8 mouse cellular contexts compared by ENCODE assay signal in the genomic region with DNA sequence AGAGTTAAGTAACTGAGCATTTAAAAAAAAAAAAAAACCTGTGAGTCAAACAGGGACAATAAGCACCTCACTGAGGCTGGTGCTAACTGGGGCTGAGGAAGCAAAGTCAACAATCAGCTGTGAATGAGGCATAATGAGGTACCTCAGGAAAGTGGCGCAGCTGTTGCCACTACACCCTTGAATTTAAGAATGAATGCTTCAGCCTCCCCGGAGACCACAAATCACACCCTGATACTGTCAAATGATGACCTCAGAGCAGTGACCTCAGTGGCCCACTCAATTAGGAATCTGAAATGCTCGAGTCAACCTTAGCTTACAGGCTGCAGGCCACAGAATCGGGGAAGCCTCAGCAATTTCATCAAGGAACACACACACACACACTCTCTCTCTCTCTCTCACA. TPM values are rescaled to one million over a fixed set of nuclear protein-coding genes. Genes with fewer than 3 reads are reported as not detected.
DNase-seq lines count a peak whose midpoint lies in the region; ATAC-seq lines count a peak whose summit lies in the region.

No protein-coding gene starts in this region.

- no peak for ATAC-seq in forebrain, embryonic 16.5 days
- ATAC-seq in midbrain, embryonic 11.5 days (ENCODE audit: low FRiP score): peak; percentile 31
- no peak for ATAC-seq in megakaryocyte progenitor cell, adult 5-6 weeks (replicated peaks; ENCODE audit: poor library complexity)

- peak; percentile 34 for DNase-seq in thymus, postnatal 0 days (ENCODE audit: low spot score)
- DNase-seq in thymus, adult 18-20 months: no peak
- peak; percentile 25 for DNase-seq in kidney, adult 11 months
- DNase-seq in midbrain, embryonic 11.5 days (ENCODE audit: low spot score, missing footprints): peak; percentile 94
- DNase-seq in ovary, adult 18-20 months (ENCODE audit: low spot score): no peak
- no peak for DNase-seq in ovary, postnatal 14 days (ENCODE audit: low spot score)

- H3K36me3 ChIP-seq in forebrain, embryonic 16.5 days (ENCODE audit: control insufficient read depth, insufficient read depth): peaks cover 13% of the 10 kb centered on the region
- H3K36me3 ChIP-seq in midbrain, embryonic 11.5 days (ENCODE audit: control insufficient read depth, insufficient read depth, low read length): peaks cover 8% of the 10 kb centered on the region

- H3K27me3 ChIP-seq in forebrain, embryonic 16.5 days (replicated peaks; ENCODE audit: control insufficient read depth, insufficient read depth, low read length): no peaks in the 10 kb centered on the region
- no peaks in the 10 kb centered on the region for H3K27me3 ChIP-seq in midbrain, embryonic 11.5 days (ENCODE audit: control insufficient read depth, insufficient read depth, low read length)

- peak overlapping the region; percentile 35; the same call in 1 of the 2 replicates for H3K27ac ChIP-seq in forebrain, embryonic 16.5 days (ENCODE audit: low read length)
- H3K27ac ChIP-seq in midbrain, embryonic 11.5 days (ENCODE audit: low read depth, low read length): peak overlapping the region; percentile 35; the same call in 1 of the 2 replicates

- H3K4me2 ChIP-seq in forebrain, embryonic 16.5 days (ENCODE audit: low read length): peak overlapping the region; percentile 71
- H3K4me2 ChIP-seq in midbrain, embryonic 11.5 days: peak overlapping the region; percentile 67

- H3K9me3 ChIP-seq in forebrain, embryonic 16.5 days (ENCODE audit: control insufficient read depth, low read length): no peaks in the 10 kb centered on the region
- no peaks in the 10 kb centered on the region for H3K9me3 ChIP-seq in midbrain, embryonic 11.5 days (ENCODE audit: control insufficient read depth, low read length)

- H3K9ac ChIP-seq in forebrain, embryonic 16.5 days (replicated peaks; ENCODE audit: low read depth, low read length): peak overlapping the region; percentile 46; the same call in 1 of the 2 replicates
- H3K9ac ChIP-seq in midbrain, embryonic 11.5 days (ENCODE audit: low read length): peak overlapping the region; percentile 36

- H3K4me3 ChIP-seq in forebrain, embryonic 16.5 days (replicated peaks; ENCODE audit: low read length): peak overlapping the region; percentile 85
- peak overlapping the region; percentile 16; the same call in 1 of the 2 replicates for H3K4me3 ChIP-seq in midbrain, embryonic 11.5 days (ENCODE audit: low read depth, low read length)

- 4% methylated on average over 4 of the region's 4 CpGs for WGBS in forebrain, embryonic 16.5 days
- WGBS in midbrain, embryonic 11.5 days: 19% methylated on average over 4 of the region's 4 CpGs

- H3K4me1 ChIP-seq in forebrain, embryonic 16.5 days (replicated peaks; ENCODE audit: control insufficient read depth, insufficient read depth, low read length): peaks cover 28% of the 10 kb centered on the region
- H3K4me1 ChIP-seq in midbrain, embryonic 11.5 days (ENCODE audit: control insufficient read depth, insufficient read depth, low read length): peaks cover 24% of the 10 kb centered on the region

RNA-seq across cellular contexts. Expression of a gene that starts 5.0 kb away (rescaled TPM):
- polyA plus RNA-seq in thymus, postnatal 0 days (2015; fragmentation: Nextera tagmentation; extraction: Ambion mirVana): 29.8 and 31.2 TPM in 2 replicates
- 107 and 112 TPM in 2 replicates for polyA plus RNA-seq in forebrain, embryonic 16.5 days (2015; fragmentation: Nextera tagmentation; extraction: Ambion mirVana)
- 63.7 and 70.8 TPM in 2 replicates for polyA plus RNA-seq in midbrain, embryonic 11.5 days (2014; fragmentation: Nextera tagmentation; extraction: Ambion mirVana)
- 3.2 and 7.5 TPM in 2 replicates for total RNA-seq in megakaryocyte progenitor cell, adult 5-6 weeks (2015)
- 4.1 and 8.0 TPM in 2 replicates for total RNA-seq in megakaryocyte progenitor cell, adult 5-6 weeks (2017)

Comparison
In these comparisons a context has a peak if more than half of its experiments do, and no peak if none do; other contexts are left out.
1. DNase-seq: peak in thymus, postnatal 0 days (single experiment), kidney, adult 11 months (single experiment) and midbrain, embryonic 11.5 days (single experiment); none in thymus, adult 18-20 months (0 of 2), ovary, adult 18-20 months (single experiment) and ovary, postnatal 14 days (single experiment).